Mouse (Mus musculus): Measurements from ENCODE around the gene Txnrd1.

Txnrd1 gene

DNA sequence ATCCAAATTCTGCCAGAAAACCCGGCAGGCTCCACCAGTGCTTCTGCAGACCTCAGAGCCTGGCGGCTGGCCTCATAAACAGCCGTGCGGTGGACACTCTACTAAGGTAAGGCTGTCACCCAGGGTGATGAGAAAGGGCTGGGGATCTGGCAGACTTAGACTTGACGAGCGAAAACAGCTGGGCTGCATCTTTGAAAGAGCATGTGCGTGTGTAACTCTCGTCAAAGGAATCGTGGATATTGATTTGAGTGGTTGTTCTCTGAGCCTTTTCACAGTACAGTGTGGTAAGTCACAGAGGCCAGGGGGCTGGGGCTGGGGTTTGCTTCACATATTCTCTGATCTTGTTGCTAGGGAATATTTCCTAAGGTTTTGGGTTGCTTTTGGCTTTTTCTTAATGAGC lies at the start of gene Txnrd1:
TSS of gene Txnrd1 (plus strand) at position 26 of the 400 bp plus-strand sequence.
- DNase-seq, result no peak

GRCm38 (mm10) chr10:82789181-82789580 lies 44.6 kb upstream of the Txnrd1 start:
- DNase-seq, result no peak

GRCm38 (mm10) chr10:82790504-82790903 lies 43.2 kb upstream of the Txnrd1 start:
- DNase-seq, result no peak

DNA sequence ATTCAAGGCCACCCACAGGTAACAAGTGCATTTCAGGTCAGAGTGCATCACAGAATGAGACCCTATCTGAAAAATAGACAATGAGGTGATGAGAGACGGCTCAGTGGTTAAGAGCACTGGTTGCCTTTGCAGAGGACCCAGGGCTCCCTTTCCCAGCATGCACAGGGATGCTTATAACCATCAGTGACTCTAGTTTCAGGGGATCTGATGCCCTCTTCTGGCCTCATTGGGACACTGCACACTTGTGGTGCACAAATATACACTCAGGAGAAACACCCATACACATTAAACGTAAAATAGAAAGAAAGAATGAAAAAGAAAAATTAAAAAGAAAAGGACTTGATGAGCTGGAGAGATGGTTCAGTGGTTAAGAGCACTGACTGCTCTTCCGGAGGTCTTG lies 42.0 kb upstream of the Txnrd1 start:
- DNase-seq, result no peak

DNA sequence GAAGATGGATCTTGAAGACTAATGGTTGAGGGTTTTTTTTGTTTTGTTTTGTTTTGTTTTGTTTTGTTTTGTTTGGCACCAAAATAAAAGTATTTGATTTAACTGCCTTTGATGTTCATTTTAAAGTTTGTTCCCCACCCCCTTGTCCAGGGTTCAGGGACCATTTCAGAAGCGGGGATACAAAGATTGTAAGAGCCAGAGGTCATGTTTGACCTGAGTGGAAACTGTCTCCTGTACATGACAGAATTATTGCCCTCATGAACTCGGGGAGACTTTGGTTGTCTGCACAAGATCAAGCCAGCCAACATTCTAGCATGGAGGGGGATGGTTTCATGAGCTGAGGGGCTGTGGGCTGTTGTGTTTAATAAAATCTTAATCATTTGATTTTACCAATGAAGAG lies 41.4 kb upstream of the Txnrd1 start:
- no peak for DNase-seq

DNA sequence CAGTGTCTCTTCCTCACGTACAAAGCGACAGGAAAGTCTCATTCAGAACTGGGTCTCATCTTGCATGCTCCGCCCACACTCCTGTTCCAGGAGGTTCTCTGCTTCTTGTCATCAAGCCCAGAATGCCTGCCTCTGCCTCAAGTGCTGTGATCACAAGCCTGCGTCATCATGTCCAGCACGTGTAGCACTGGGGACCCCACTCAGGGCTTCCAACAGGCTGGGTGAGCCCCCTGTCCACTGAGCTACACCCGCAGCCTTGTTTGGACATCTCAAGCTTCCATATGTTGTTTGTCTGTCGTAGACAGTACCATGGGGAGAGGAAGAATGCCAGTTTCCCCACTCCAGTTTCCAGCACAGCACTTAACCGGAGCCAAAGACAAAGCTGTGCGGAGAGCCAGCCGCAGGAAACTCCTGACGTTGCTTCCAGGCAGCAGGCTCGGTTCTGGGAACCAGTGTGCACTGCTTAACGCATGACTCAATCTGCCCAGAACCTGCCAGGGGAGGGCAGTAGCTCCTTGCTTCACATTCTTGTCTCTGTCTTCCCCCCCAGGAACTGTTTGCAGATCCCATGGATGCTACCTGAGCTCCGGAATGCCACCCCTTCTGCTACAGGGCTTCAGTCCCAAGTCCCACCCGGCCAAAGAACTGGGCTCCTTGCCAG lies 38.5 kb upstream of the Txnrd1 start:
- DNase-seq, result peak; percentile 76 to 82

GRCm38 (mm10) chr10:82795767-82796166 lies 38.0 kb upstream of the Txnrd1 start:
- DNase-seq, result no peak

- DNase-seq, result no peak
Observed at GRCm38 (mm10) chr10:82796471-82797118, 37.2 kb upstream of the Txnrd1 start.

GRCm38 (mm10) chr10:82797119-82797491 lies 36.6 kb upstream of the Txnrd1 start:
- no peak for DNase-seq

GRCm38 (mm10) chr10:82798312-82798933 lies 35.3 kb upstream of the Txnrd1 start:
- no peak for DNase-seq

- DNase-seq, result no peak
Observed at GRCm38 (mm10) chr10:82800094-82800493, 33.7 kb upstream of the Txnrd1 start.

GRCm38 (mm10) chr10:82804396-82804795 lies 29.4 kb upstream of the Txnrd1 start:
- DNase-seq, result no peak

DNA sequence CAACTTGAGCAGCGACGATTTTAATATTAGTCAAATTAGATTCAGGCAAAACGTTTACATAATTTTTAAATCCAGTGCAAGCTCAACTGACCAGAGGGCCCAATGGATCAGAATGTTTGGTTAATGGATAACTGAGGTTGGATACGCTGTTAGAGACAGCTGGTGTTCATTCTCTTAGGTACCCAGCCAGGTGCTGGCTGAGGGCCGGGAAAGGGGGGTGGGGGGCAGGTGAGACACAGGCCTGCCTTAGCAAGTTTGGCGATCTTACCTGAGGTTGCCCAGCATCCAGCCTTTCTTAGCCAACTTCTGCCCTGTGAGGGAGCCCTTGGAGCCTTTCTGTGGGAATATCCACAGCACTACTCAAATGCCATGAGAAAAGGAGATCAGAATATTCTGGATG lies 28.6 kb upstream of the Txnrd1 start:
- DNase-seq, result peak; percentile 80 to 86

GRCm38 (mm10) chr10:82806414-82806813 lies 27.3 kb upstream of the Txnrd1 start:
- DNase-seq, result peak; percentile 44 to 48

DNA sequence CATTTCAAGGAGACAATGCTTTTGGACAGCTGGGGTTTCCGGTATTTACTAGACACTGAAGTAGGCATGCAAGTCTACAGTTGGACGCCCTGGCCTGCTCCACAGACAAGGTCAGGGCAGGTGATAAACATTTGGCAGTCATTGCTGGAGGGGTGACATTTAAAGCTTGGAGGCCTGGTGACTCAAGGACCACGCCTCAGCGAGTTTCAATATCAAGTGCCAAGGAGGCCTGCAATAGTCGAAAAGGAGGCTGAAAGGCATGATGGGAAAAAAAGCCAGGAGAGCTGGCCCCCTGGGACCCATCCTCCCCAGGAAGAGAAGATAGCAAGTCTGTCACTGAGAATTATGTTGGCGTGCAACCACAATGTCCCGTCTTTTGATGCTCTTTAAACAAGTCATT lies 26.5 kb upstream of the Txnrd1 start:
- peak; percentile 8 to 19 for DNase-seq

GRCm38 (mm10) chr10:82808155-82808554 lies 25.6 kb upstream of the Txnrd1 start:
- DNase-seq, result no peak

DNA sequence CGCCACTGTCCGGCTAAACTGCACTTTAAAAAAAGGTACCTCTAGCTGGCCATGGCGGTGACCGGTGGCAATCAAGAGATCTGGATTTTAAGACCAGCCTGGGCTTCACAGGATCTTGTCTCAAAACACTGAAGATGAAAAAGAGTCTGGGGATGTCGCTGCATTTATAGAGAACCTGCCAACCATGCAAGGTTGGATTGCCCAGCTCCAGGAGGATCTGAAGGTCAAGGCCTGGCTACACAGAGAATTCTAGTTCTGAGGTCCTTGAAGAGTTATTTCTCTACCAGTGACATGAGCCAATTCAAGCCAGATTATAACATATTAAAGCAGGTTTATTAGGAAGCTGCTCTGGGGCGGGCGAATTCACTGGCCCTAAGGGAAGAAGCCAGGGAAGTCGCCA lies 24.9 kb upstream of the Txnrd1 start:
- no peak for DNase-seq

GRCm38 (mm10) chr10:82809352-82809751 lies 24.4 kb upstream of the Txnrd1 start:
- no peak for DNase-seq

DNA sequence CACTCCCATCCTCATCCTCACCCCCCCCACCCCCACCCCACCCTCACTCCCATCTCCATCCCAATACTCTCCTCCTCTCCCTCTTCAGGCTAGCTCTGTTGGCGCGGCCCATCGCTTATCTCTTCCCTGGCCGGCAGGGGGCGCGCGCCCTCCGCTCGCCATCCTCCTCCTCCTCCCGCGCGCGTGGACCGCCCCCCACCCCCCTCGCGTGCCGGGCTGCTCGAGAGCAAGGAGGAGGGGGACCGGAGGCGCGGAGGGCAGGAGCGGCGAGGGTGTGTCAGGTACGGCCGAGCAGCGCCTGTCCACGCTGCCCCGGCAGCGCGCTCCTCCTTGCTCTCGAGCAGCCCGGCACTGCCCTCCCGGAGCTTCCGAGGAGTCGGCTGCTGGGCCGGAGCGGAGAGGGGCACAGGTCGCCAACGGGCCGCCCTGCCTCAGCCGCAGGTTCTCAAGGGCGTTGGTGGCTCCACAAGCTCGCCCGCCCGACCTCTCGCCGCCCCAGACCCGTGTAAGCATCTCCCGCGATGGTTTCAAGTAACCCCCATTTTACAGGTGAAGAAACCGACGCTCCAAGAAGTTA lies 21.8 kb upstream of the Txnrd1 start:
- peak; percentile 71 to 91 for DNase-seq

DNA sequence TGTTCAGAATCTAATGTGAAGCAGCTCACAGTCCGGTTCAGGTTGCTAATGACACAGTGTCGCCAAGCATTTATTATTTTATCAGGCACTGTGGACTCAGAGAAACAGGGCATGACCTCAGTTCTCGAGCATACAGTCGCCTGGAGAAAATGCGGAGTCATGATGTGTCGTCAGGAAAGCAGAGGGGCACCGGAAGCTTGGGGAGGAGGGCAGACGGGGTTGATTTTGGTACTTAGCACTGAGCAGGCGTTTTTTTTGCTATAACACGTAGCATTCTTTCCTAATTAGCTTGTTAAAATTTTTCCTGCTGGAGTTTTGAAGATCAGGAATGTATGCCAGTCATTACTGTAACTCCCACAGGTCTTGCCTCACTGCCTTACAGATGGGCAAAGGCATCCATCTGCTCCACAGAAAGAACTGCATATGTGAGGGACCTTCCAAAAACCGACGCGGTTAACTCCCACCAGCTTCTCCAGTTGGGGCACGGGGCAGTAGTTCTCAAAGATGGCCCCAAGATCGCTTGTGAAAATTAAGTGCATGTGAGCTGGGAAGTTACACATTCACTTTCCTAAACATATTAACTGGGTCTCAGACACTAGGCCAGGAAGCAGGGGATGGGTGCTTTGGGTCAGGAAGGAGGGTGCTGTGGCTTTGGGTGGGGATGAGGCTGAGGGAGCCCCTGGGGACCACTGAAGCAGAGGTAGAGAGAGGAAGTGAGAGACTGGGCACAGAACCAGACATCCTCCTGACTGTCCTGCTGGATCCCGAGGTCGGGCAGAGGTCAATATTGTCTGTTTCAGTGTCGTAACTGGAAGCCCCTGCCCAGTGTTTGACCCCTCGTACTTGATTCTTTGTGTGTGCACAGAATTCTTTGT lies 19.4 kb upstream of the Txnrd1 start:
- DNase-seq, result peak; percentile 46 to 58

- DNase-seq, result no peak
Observed at GRCm38 (mm10) chr10:82816441-82816840, 17.3 kb upstream of the Txnrd1 start.

DNA sequence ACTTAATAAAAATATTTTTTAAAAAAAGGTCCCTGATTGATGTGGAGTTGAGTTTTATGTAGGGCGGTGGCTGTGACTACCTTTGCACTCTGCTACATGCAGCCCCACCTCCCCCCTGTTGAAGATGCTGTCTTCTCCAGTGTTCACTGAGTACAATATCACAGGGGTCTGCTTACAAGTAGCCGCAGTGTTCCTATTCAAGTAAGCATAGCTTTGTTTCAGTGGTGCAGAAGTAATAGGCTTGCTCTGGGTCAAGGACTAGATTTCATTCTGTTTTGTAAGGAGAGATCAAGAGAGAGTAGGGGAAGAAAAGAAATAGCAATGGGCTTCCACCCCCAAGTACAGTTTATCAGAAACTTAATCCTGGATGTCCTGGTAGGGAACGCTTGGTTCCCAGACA lies 16.2 kb upstream of the Txnrd1 start:
- DNase-seq, result no peak

DNA sequence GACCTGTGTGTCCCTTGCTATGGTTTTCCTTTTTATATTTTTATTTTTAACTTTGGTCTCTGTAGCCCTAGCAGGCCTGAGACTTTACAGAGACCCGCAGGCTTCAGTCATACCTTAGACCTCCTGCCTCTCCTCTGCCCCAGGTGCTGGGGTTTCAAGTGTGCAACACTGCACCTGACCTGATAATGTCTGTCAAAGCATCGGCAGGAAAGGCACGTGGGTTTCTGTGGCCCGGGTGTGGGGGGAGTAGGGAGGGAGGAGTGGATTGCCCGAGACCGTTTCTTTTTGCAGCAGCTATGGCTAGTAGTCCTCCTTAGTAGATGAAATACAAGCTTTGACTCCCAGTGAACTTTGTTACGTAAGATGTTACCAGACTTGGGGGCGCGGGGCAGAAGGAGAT lies 15.8 kb upstream of the Txnrd1 start:
- DNase-seq, result peak; percentile 24 to 49
